21 mouse cellular contexts compared by ENCODE assay signal in the genomic region with DNA sequence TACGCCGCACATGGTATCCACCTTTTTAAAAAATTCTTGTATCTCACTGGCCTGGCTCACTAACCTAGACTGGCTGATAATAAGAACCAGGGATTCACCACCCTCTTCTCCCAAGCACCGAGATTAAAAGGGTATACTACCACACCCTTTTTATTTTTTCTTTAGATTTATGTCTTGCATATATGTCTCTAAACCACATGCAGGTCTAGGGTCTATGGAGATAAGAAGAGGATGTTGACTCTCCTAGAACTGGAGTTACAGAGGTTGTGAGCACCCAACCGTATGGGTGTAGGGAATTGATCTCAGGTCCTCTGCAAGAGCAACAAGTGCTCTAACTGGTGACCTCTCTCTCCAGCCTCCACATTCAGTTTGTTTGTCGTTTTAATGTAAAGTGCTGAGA. TPM values are rescaled to one million over a fixed set of nuclear protein-coding genes. Genes with fewer than 3 reads are reported as not detected.
DNase-seq lines count a peak whose midpoint lies in the region; ATAC-seq and TF ChIP-seq lines count a peak whose summit lies in the region.
"Had no signal": no experiment of that assay in that cellular context is flagged by ENCODE, and none has a peak within 500 bp of the region (broad histone marks: within the 10 kb centered on the region; RNA-seq: fewer than 3 reads in every experiment).

No protein-coding gene starts in this region.

- TF ChIP-seq CTCF in liver, postnatal 0 days (IDR thresholded peaks at IDR 0.05; ENCODE audit: low read depth): no peak
- no peak for TF ChIP-seq CTCF in embryonic fibroblast, embryonic 13.5 days (IDR thresholded peaks at IDR 0.05; ENCODE audit: borderline replicate concordance, insufficient read depth, low read length)

- H3K9me3 ChIP-seq in liver, embryonic 12.5 days (replicated peaks): no peaks in the 10 kb centered on the region
- no peaks in the 10 kb centered on the region for H3K9me3 ChIP-seq in liver, postnatal 0 days (ENCODE audit: low read length)
- H3K9me3 ChIP-seq in liver, embryonic 16.5 days (replicated peaks; ENCODE audit: control insufficient read depth, low read length): no peaks in the 10 kb centered on the region
- H3K9me3 ChIP-seq in midbrain, embryonic 14.5 days (ENCODE audit: control insufficient read depth, low read length): no peaks in the 10 kb centered on the region
- no peaks in the 10 kb centered on the region for H3K9me3 ChIP-seq in heart, embryonic 12.5 days (replicated peaks)
- H3K9me3 ChIP-seq: embryonic facial prominence, embryonic 13.5 days; hindbrain, embryonic 12.5 days had no signal

- peak overlapping the region; percentile 59; the same call in 1 of the 2 replicates for H3K27ac ChIP-seq in liver, embryonic 12.5 days
- H3K27ac ChIP-seq in liver, postnatal 0 days (ENCODE audit: low read depth): no peak overlapping the region
- H3K27ac ChIP-seq in embryonic fibroblast, embryonic 13.5 days (ENCODE audit: insufficient read depth, low read length): peak overlapping the region; percentile 75
- peak overlapping the region; percentile 1 for H3K27ac ChIP-seq in liver, embryonic 16.5 days (ENCODE audit: low read length)
- no peak overlapping the region for H3K27ac ChIP-seq in midbrain, embryonic 14.5 days (replicated peaks; ENCODE audit: low read depth, low read length)
- no peak overlapping the region for H3K27ac ChIP-seq in heart, embryonic 12.5 days (ENCODE audit: poor library complexity, severe bottlenecking)
- H3K27ac ChIP-seq: embryonic facial prominence, embryonic 13.5 days; hindbrain, embryonic 12.5 days had no signal

- H3K4me2 ChIP-seq in liver, embryonic 12.5 days: no peak overlapping the region
- no peak overlapping the region for H3K4me2 ChIP-seq in liver, postnatal 0 days (ENCODE audit: low read depth, low read length)
- no peak overlapping the region for H3K4me2 ChIP-seq in liver, embryonic 16.5 days (ENCODE audit: low read depth, low read length)
- no peak overlapping the region for H3K4me2 ChIP-seq in midbrain, embryonic 14.5 days (ENCODE audit: low read length)
- H3K4me2 ChIP-seq in heart, embryonic 12.5 days: no peak overlapping the region
- H3K4me2 ChIP-seq: embryonic facial prominence, embryonic 13.5 days; hindbrain, embryonic 12.5 days had no signal

- peak; percentile 62 for ATAC-seq in liver, embryonic 12.5 days
- no peak for ATAC-seq in liver, postnatal 0 days
- ATAC-seq in liver, embryonic 16.5 days (ENCODE audit: low read depth): peak; percentile 37
- no peak for ATAC-seq in midbrain, embryonic 14.5 days (ENCODE audit: low FRiP score, low TSS enrichment)
- no peak for ATAC-seq in heart, embryonic 12.5 days (ENCODE audit: insufficient number of reproducible peaks, low FRiP score)
- ATAC-seq: activated CD4-positive, CD25-positive, alpha-beta regulatory T cell, adult 4 months; forebrain, embryonic 14.5 days; hindbrain, embryonic 16.5 days; inflammation-experienced regulatory T-cells, adult 6 months; Patski had no signal

- H3K9ac ChIP-seq in liver, embryonic 12.5 days: no peak overlapping the region
- H3K9ac ChIP-seq in liver, postnatal 0 days (replicated peaks): no peak overlapping the region
- H3K9ac ChIP-seq in liver, embryonic 16.5 days (ENCODE audit: low read depth, low read length): no peak overlapping the region
- no peak overlapping the region for H3K9ac ChIP-seq in midbrain, embryonic 14.5 days (replicated peaks; ENCODE audit: low read length)
- no peak overlapping the region for H3K9ac ChIP-seq in heart, embryonic 12.5 days
- H3K9ac ChIP-seq: embryonic facial prominence, embryonic 13.5 days; hindbrain, embryonic 12.5 days had no signal

- 53% methylated on average over 5 of the region's 5 CpGs for WGBS in liver, embryonic 12.5 days (ENCODE audit: insufficient replicate concordance)
- WGBS in liver, postnatal 0 days (ENCODE audit: insufficient replicate concordance): 64% methylated on average over 5 of the region's 5 CpGs
- WGBS in liver, embryonic 16.5 days (ENCODE audit: insufficient replicate concordance): 46% methylated on average over 5 of the region's 5 CpGs
- WGBS in midbrain, embryonic 14.5 days: 91% methylated on average over 5 of the region's 5 CpGs
- 82% methylated on average over 5 of the region's 5 CpGs for WGBS in heart, embryonic 12.5 days

- DNase-seq in liver, postnatal 0 days: no peak
- DNase-seq in midbrain, embryonic 14.5 days: no peak
- DNase-seq in left cerebral cortex, adult 18-20 months (ENCODE audit: low spot score in 2 of 2): no peak
- DNase-seq: adrenal gland, postnatal 14 days; cerebellum, adult 11-12 months; cerebellum, adult 9-10 months; cerebellum, postnatal 25 days; gastrocnemius, postnatal 10 days; heart, postnatal 10 days; heart, postnatal 4 days had no signal

- no peaks in the 10 kb centered on the region for H3K27me3 ChIP-seq in liver, embryonic 12.5 days (replicated peaks)
- H3K27me3 ChIP-seq in liver, postnatal 0 days (ENCODE audit: insufficient read depth, low read length): no peaks in the 10 kb centered on the region
- H3K27me3 ChIP-seq in liver, embryonic 16.5 days (ENCODE audit: control insufficient read depth, insufficient read depth, low read depth, low read length): no peaks in the 10 kb centered on the region
- no peaks in the 10 kb centered on the region for H3K27me3 ChIP-seq in midbrain, embryonic 14.5 days (ENCODE audit: control insufficient read depth, insufficient read depth, low read length)
- H3K27me3 ChIP-seq in heart, embryonic 12.5 days (replicated peaks): no peaks in the 10 kb centered on the region
- H3K27me3 ChIP-seq: embryonic facial prominence, embryonic 13.5 days; hindbrain, embryonic 12.5 days; Patski had no signal

- H3K4me1 ChIP-seq in liver, embryonic 12.5 days: peaks cover 65% of the 10 kb centered on the region
- H3K4me1 ChIP-seq in liver, postnatal 0 days (ENCODE audit: insufficient read depth): peaks cover 19% of the 10 kb centered on the region
- peaks cover 27% of the 10 kb centered on the region for H3K4me1 ChIP-seq in embryonic fibroblast, embryonic 13.5 days (ENCODE audit: control insufficient read depth, insufficient read depth, low read length)
- H3K4me1 ChIP-seq in liver, embryonic 16.5 days (ENCODE audit: control insufficient read depth, low read depth, low read length): peaks cover 29% of the 10 kb centered on the region
- H3K4me1 ChIP-seq in midbrain, embryonic 14.5 days (ENCODE audit: control insufficient read depth, insufficient read depth, low read length): no peaks in the 10 kb centered on the region
- H3K4me1 ChIP-seq in heart, embryonic 12.5 days (replicated peaks): peaks cover 43% of the 10 kb centered on the region

- no peak for TF ChIP-seq EP300 in liver, postnatal 0 days (IDR thresholded peaks at IDR 0.05; ENCODE audit: low read depth)

- H3K4me3 ChIP-seq in liver, embryonic 12.5 days: no peak overlapping the region
- no peak overlapping the region for H3K4me3 ChIP-seq in liver, postnatal 0 days (ENCODE audit: low read depth, low read length)
- no peak overlapping the region for H3K4me3 ChIP-seq in embryonic fibroblast, embryonic 13.5 days (ENCODE audit: insufficient read depth, low read length)
- H3K4me3 ChIP-seq in liver, embryonic 16.5 days (ENCODE audit: low read depth, low read length): no peak overlapping the region
- no peak overlapping the region for H3K4me3 ChIP-seq in midbrain, embryonic 14.5 days (replicated peaks; ENCODE audit: low read depth, low read length)
- no peak overlapping the region for H3K4me3 ChIP-seq in heart, embryonic 12.5 days
- H3K4me3 ChIP-seq: embryonic facial prominence, embryonic 13.5 days; hindbrain, embryonic 12.5 days had no signal

- no peak for TF ChIP-seq POLR2A in embryonic fibroblast, embryonic 13.5 days (IDR thresholded peaks at IDR 0.05; ENCODE audit: low read depth, low read length)

- peaks cover 8% of the 10 kb centered on the region; the same call in 1 of the 2 replicates for H3K36me3 ChIP-seq in liver, embryonic 12.5 days
- H3K36me3 ChIP-seq in liver, postnatal 0 days (replicated peaks; ENCODE audit: insufficient read depth, low read length): no peaks in the 10 kb centered on the region
- H3K36me3 ChIP-seq in liver, embryonic 16.5 days (ENCODE audit: control insufficient read depth, insufficient read depth): no peaks in the 10 kb centered on the region; the same call in 1 of the 2 replicates
- no peaks in the 10 kb centered on the region for H3K36me3 ChIP-seq in midbrain, embryonic 14.5 days (ENCODE audit: control insufficient read depth, insufficient read depth, low read length)
- no peaks in the 10 kb centered on the region for H3K36me3 ChIP-seq in heart, embryonic 12.5 days
- H3K36me3 ChIP-seq: embryonic facial prominence, embryonic 13.5 days; hindbrain, embryonic 12.5 days had no signal

RNA-seq across cellular contexts. Expression of gene D5Ertd579e, which starts 17.9 kb away (rescaled TPM):
- 28.2 and 28.5 TPM in 2 replicates for polyA plus RNA-seq in liver, embryonic 12.5 days (2016; fragmentation: Nextera tagmentation; extraction: Ambion mirVana)
- polyA plus RNA-seq in liver, postnatal 0 days (2015; fragmentation: Nextera tagmentation; extraction: Ambion mirVana): 15.9 and 18.5 TPM in 2 replicates
- polyA plus RNA-seq in embryonic fibroblast, embryonic 13.5 days (2011; ENCODE audit: insufficient read length, low read depth, missing spikeins): 56.7 and 56.9 TPM in 2 replicates
- 22.6 and 23.2 TPM in 2 replicates for polyA plus RNA-seq in liver, embryonic 16.5 days (2015; fragmentation: Nextera tagmentation; extraction: Ambion mirVana)
- polyA plus RNA-seq in midbrain, embryonic 14.5 days (2014; fragmentation: Nextera tagmentation; extraction: Ambion mirVana): 38.8 and 53.7 TPM in 2 replicates
- total RNA-seq in left cerebral cortex, adult 18-20 months (2021): 10 to 100 TPM; 91.9 to 94.7 TPM
- 35.1 and 37.2 TPM in 2 replicates for polyA plus RNA-seq in heart, embryonic 12.5 days (2016; fragmentation: Nextera tagmentation; extraction: Ambion mirVana)

Comparison
In these comparisons a context has a peak if more than half of its experiments do, and no peak if none do; other contexts are left out.
1. ATAC-seq: peak in liver, embryonic 12.5 days (single experiment) and liver, embryonic 16.5 days (single experiment); none in liver, postnatal 0 days (single experiment), midbrain, embryonic 14.5 days (single experiment) and heart, embryonic 12.5 days (single experiment).
2. H3K27ac ChIP-seq: peak in liver, embryonic 12.5 days (single experiment), embryonic fibroblast, embryonic 13.5 days (single experiment) and liver, embryonic 16.5 days (single experiment); none in liver, postnatal 0 days (single experiment), midbrain, embryonic 14.5 days (single experiment) and heart, embryonic 12.5 days (single experiment).